Mouse (Mus musculus) kidney, embryonic 16.5 days (tissue): ENCODE data around the gene Mapk14. TPM values are rescaled to one million over a fixed set of nuclear protein-coding genes. Genes with fewer than 3 reads are reported as not detected.

Experiments
- ATAC-seq: fragments of 200-750 bp; cut with Nextera tagmentation; 2 replicates; pipeline ENCODE4 v1.8.0; 2017; ENCODE audit warnings: moderate TSS enrichment; ENCODE audit not compliant: low FRiP score, low TSS enrichment
- H3K27ac ChIP-seq: fragments of 300-500 bp; sonication (generic); 2 replicates; pipeline ENCODE4 v1.5.1; 2014; ENCODE audit warnings: low read length
- H3K27me3 ChIP-seq: fragments of 300-500 bp; sonication (generic); 2 replicates; pipeline ENCODE4 v1.6.1; 2014; ENCODE audit warnings: low read length, control low read depth, mixed read lengths; ENCODE audit not compliant: insufficient read depth
- H3K36me3 ChIP-seq: fragments of 300-500 bp; sonication (generic); 2 replicates; pipeline ENCODE4 v1.6.1; 2014; ENCODE audit warnings: low read length, control low read depth, mixed read lengths; ENCODE audit not compliant: insufficient read depth
- H3K4me1 ChIP-seq: fragments of 300-500 bp; sonication (generic); 2 replicates; pipeline ENCODE4 v1.6.1; 2014; ENCODE audit warnings: low read length, control low read depth, mixed read lengths; ENCODE audit not compliant: insufficient read depth
- H3K4me2 ChIP-seq: fragments of 300-500 bp; sonication (generic); replicated peaks from 2 replicates; pipeline ENCODE4 v1.6.1; 2014; ENCODE audit warnings: low read depth, low read length
- H3K4me3 ChIP-seq: fragments of 300-500 bp; sonication (generic); 2 replicates; pipeline ENCODE4 v1.5.1; 2014; ENCODE audit warnings: mild to moderate bottlenecking, low read length
- H3K9ac ChIP-seq: fragments of 300-500 bp; sonication (generic); replicated peaks from 2 replicates; pipeline ENCODE4 v1.6.1; 2014; ENCODE audit warnings: low read length
- H3K9me3 ChIP-seq: fragments of 300-500 bp; sonication (generic); 2 replicates; pipeline ENCODE4 v1.6.1; 2016; ENCODE audit warnings: low read length, control low read depth
- WGBS: fragments of 180-500 bp; shearing (Covaris S2); extraction: QIAGEN DNeasy Blood & Tissue Kit; methylation state at CpG from one replicate; pipeline ENCODE4 v1.1.7; 2014; 5-methylcytosine and 5-hydroxymethylcytosine counted together
- polyA plus RNA-seq: library from polyadenylated mRNA; unstranded; fragments of >200 nt; fragmentation: Nextera tagmentation; extraction: Ambion mirVana; gene quantifications from 2 replicates; pipeline ENCODE4 v1.2.1, GENCODE M21; 2015

The Mapk14 gene
- polyA plus RNA-seq, 1 experiment from 2014 or later = 42.6 TPM

- Histone ChIP-seq H3K27me3 (no peaks in the 10 kb centered on the region), H3K9ac (no peak overlapping the region), H3K9me3 (no peaks in the 10 kb centered on the region), H3K4me3 (no peak overlapping the region), H3K27ac (no peak overlapping the region), H3K36me3 (peaks cover 31% of the 10 kb centered on the region), H3K4me1 (no peaks in the 10 kb centered on the region), H3K4me2 (no peak overlapping the region)
- no peak for ATAC-seq
- WGBS = 89% methylated on average over 6 of the region's 6 CpGs
Measured at GRCm38 (mm10) chr17:28735317-28736105, 44.4 kb downstream of the Mapk14 start.

GRCm38 (mm10) chr17:28736486-28736885 lies 45.4 kb downstream of the Mapk14 start:
- no peak overlapping the region for H3K4me2 ChIP-seq
- no peak overlapping the region for H3K27ac ChIP-seq
- H3K9ac ChIP-seq = no peak overlapping the region
- H3K4me1 ChIP-seq = no peaks in the 10 kb centered on the region
- peaks cover 34% of the 10 kb centered on the region for H3K36me3 ChIP-seq
- 61% methylated on average over 4 of the region's 4 CpGs for WGBS
- no peak for ATAC-seq
- no peaks in the 10 kb centered on the region for H3K9me3 ChIP-seq
- no peaks in the 10 kb centered on the region for H3K27me3 ChIP-seq
- H3K4me3 ChIP-seq = no peak overlapping the region

GRCm38 (mm10) chr17:28737973-28738372 lies 46.8 kb downstream of the Mapk14 start:
- no peak for ATAC-seq
- Histone ChIP-seq H3K9me3 (no peaks in the 10 kb centered on the region), H3K27me3 (no peaks in the 10 kb centered on the region), H3K27ac (no peak overlapping the region), H3K36me3 (peaks cover 39% of the 10 kb centered on the region), H3K4me3 (no peak overlapping the region), H3K4me1 (no peaks in the 10 kb centered on the region), H3K4me2 (no peak overlapping the region), H3K9ac (no peak overlapping the region)
- 89% methylated on average over 4 of the region's 4 CpGs for WGBS

GRCm38 (mm10) chr17:28739244-28739643 lies 48.1 kb downstream of the Mapk14 start:
- H3K27ac ChIP-seq = no peak overlapping the region
- H3K27me3 ChIP-seq = no peaks in the 10 kb centered on the region
- H3K4me3 ChIP-seq = no peak overlapping the region
- no peak for ATAC-seq
- 97% methylated on average over 6 of the region's 6 CpGs for WGBS
- H3K4me2 ChIP-seq = no peak overlapping the region
- H3K36me3 ChIP-seq = peaks cover 45% of the 10 kb centered on the region
- H3K9ac ChIP-seq = no peak overlapping the region
- H3K4me1 ChIP-seq = no peaks in the 10 kb centered on the region
- H3K9me3 ChIP-seq = no peaks in the 10 kb centered on the region

- H3K4me2 ChIP-seq = no peak overlapping the region
- H3K9ac ChIP-seq = no peak overlapping the region
- no peaks in the 10 kb centered on the region for H3K9me3 ChIP-seq
- peak overlapping the region; percentile 37; the same call in 1 of the 2 replicates for H3K27ac ChIP-seq
- H3K27me3 ChIP-seq = no peaks in the 10 kb centered on the region
- ATAC-seq = peak; percentile 85
- no peaks in the 10 kb centered on the region for H3K4me1 ChIP-seq
- 89% methylated on average over 11 of the region's 11 CpGs for WGBS
- H3K4me3 ChIP-seq = no peak overlapping the region
- peaks cover 75% of the 10 kb centered on the region for H3K36me3 ChIP-seq
Measured at GRCm38 (mm10) chr17:28743145-28743866, 52.2 kb downstream of the Mapk14 start.

GRCm38 (mm10) chr17:28743916-28744315 lies 52.8 kb downstream of the Mapk14 start:
- H3K9me3 ChIP-seq = no peaks in the 10 kb centered on the region
- no peak for ATAC-seq
- no peak overlapping the region for H3K4me3 ChIP-seq
- H3K27me3 ChIP-seq = no peaks in the 10 kb centered on the region
- 90% methylated on average over 9 of the region's 9 CpGs for WGBS
- no peaks in the 10 kb centered on the region for H3K4me1 ChIP-seq
- no peak overlapping the region for H3K4me2 ChIP-seq
- H3K27ac ChIP-seq = peak overlapping the region; percentile 3; the same call in 1 of the 2 replicates
- H3K36me3 ChIP-seq = peaks cover 75% of the 10 kb centered on the region
- H3K9ac ChIP-seq = no peak overlapping the region

- H3K4me1 ChIP-seq = no peaks in the 10 kb centered on the region
- peaks cover 63% of the 10 kb centered on the region for H3K36me3 ChIP-seq
- no peak overlapping the region for H3K4me3 ChIP-seq
- no peak overlapping the region for H3K9ac ChIP-seq
- H3K27me3 ChIP-seq = no peaks in the 10 kb centered on the region
- no peak for ATAC-seq
- 86% methylated on average over 6 of the region's 6 CpGs for WGBS
- no peak overlapping the region for H3K27ac ChIP-seq
- no peak overlapping the region for H3K4me2 ChIP-seq
- H3K9me3 ChIP-seq = no peaks in the 10 kb centered on the region
Measured at GRCm38 (mm10) chr17:28745773-28746172, 54.6 kb downstream of the Mapk14 start.

GRCm38 (mm10) chr17:28748001-28748400 lies 56.9 kb downstream of the Mapk14 start:
- peaks cover 42% of the 10 kb centered on the region for H3K36me3 ChIP-seq
- no peak for ATAC-seq

GRCm38 (mm10) chr17:28750580-28750979 lies 59.5 kb downstream of the Mapk14 start:
- Histone ChIP-seq H3K4me3 (no peak overlapping the region), H3K36me3 (peaks cover 19% of the 10 kb centered on the region), H3K4me1 (no peaks in the 10 kb centered on the region), H3K27ac (no peak overlapping the region), H3K9me3 (no peaks in the 10 kb centered on the region), H3K9ac (no peak overlapping the region), H3K27me3 (no peaks in the 10 kb centered on the region), H3K4me2 (no peak overlapping the region)
- WGBS = 78% methylated on average over 6 of the region's 6 CpGs
- ATAC-seq = no peak

More at GRCm38 (mm10) chr17:28748001-28748400, 56.9 kb downstream of the Mapk14 start:
- no peak overlapping the region for H3K9ac ChIP-seq
- no peaks in the 10 kb centered on the region for H3K9me3 ChIP-seq
- H3K27ac ChIP-seq = no peak overlapping the region
- H3K27me3 ChIP-seq = no peaks in the 10 kb centered on the region
- H3K4me2 ChIP-seq = no peak overlapping the region
- H3K4me3 ChIP-seq = no peak overlapping the region
- WGBS = 94% methylated on average over 4 of the region's 4 CpGs
- H3K4me1 ChIP-seq = no peaks in the 10 kb centered on the region

- WGBS = 57% methylated on average over 5 of the region's 5 CpGs
- Histone ChIP-seq H3K4me2 (no peak overlapping the region), H3K9ac (no peak overlapping the region), H3K9me3 (no peaks in the 10 kb centered on the region), H3K27ac (no peak overlapping the region), H3K4me1 (no peaks in the 10 kb centered on the region), H3K27me3 (no peaks in the 10 kb centered on the region), H3K36me3 (no peaks in the 10 kb centered on the region), H3K4me3 (no peak overlapping the region)
- no peak for ATAC-seq
Measured at GRCm38 (mm10) chr17:28756447-28756846, 65.3 kb downstream of the Mapk14 start.
